Mouse (Mus musculus) ES-Bruce4 (cell line): Measurements from ENCODE around the gene Ryk. TPM values are rescaled to one million over a fixed set of nuclear protein-coding genes. Genes with fewer than 3 reads are reported as not detected.
"Not testable (repeated sequence)": the region's sequence is repeated elsewhere in the genome, so short reads cannot be mapped to it uniquely, and the experiment has no call there.

Experiments
- H3K27ac ChIP-seq: 2 replicates; pipeline ENCODE4 v1.5.1; 2012; ENCODE audit warnings: low read length, inconsistent platforms; ENCODE audit not compliant: insufficient read depth
- H3K27me3 ChIP-seq: 2 replicates; pipeline ENCODE4 v1.6.1; 2012; ENCODE audit warnings: mild to moderate bottlenecking, low read length, inconsistent platforms; ENCODE audit not compliant: control insufficient read depth, poor library complexity, insufficient read depth, severe bottlenecking
- H3K36me3 ChIP-seq: 2 replicates; pipeline ENCODE4 v1.6.1; 2012; ENCODE audit warnings: inconsistent platforms, mild to moderate bottlenecking, low read length, moderate library complexity; ENCODE audit not compliant: control insufficient read depth, poor library complexity, insufficient read depth, severe bottlenecking
- H3K4me1 ChIP-seq: one replicate; pipeline ENCODE4 v1.8.1; 2011; ENCODE audit warnings: low read length; ENCODE audit not compliant: control insufficient read depth, insufficient read depth
- H3K4me3 ChIP-seq: 2 replicates; pipeline ENCODE4 v1.5.1; 2011; ENCODE audit warnings: low read depth, mild to moderate bottlenecking, low read length
- H3K9ac ChIP-seq: 2 replicates; pipeline ENCODE4 v1.6.1; 2012; ENCODE audit warnings: low read depth, mild to moderate bottlenecking, inconsistent platforms; ENCODE audit not compliant: poor library complexity, severe bottlenecking
- H3K9me3 ChIP-seq: replicated peaks from 2 replicates; pipeline ENCODE4 v1.6.1; 2012; ENCODE audit warnings: mild to moderate bottlenecking, low read length, inconsistent platforms; ENCODE audit not compliant: control insufficient read depth, poor library complexity, insufficient read depth, severe bottlenecking
- CTCF ChIP-seq: IDR thresholded peaks from one replicate; pipeline ENCODE4 v1.8.1; 2011; ENCODE audit warnings: low read depth, low read length
- EP300 ChIP-seq: IDR thresholded peaks from 2 replicates; pipeline ENCODE4 v1.6.1; 2011; ENCODE audit warnings: low read depth, low read length; ENCODE audit not compliant: insufficient read depth
- POLR2A ChIP-seq: IDR thresholded peaks from one replicate; pipeline ENCODE4 v1.8.1; 2011; ENCODE audit warnings: low read length; ENCODE audit not compliant: insufficient read depth
- polyA plus RNA-seq: library from polyadenylated mRNA; stranded (reverse); fragments of >200 nt; gene quantifications from 2 replicates; pipeline ENCODE4 v1.2.4, GENCODE M21; 2011; ENCODE audit warnings: low read depth; ENCODE audit not compliant: missing spikeins, insufficient read depth, insufficient read length

Gene Ryk
- polyA plus RNA-seq, 1 experiment = 85.3 TPM

- Histone ChIP-seq H3K4me1 (no peaks in the 10 kb centered on the region), H3K4me3 (no peak overlapping the region), H3K9me3 (no peaks in the 10 kb centered on the region), H3K27ac (no peak overlapping the region), H3K36me3 (peaks cover 6% of the 10 kb centered on the region), H3K9ac (no peak overlapping the region), H3K27me3 (no peaks in the 10 kb centered on the region)
- no peak for TF ChIP-seq EP300
- no peak for TF ChIP-seq POLR2A
- TF ChIP-seq CTCF = no peak
Measured at GRCm38 (mm10) chr9:102902308-102902707, 67.6 kb downstream of the Ryk start.

- H3K4me3 ChIP-seq = no peak overlapping the region
- no peak for TF ChIP-seq EP300
- no peak for TF ChIP-seq POLR2A
- TF ChIP-seq CTCF = no peak
- H3K4me1 ChIP-seq = no peaks in the 10 kb centered on the region
- H3K9me3 ChIP-seq = no peaks in the 10 kb centered on the region
- H3K36me3 ChIP-seq = peaks cover 2% of the 10 kb centered on the region; the same call in 1 of the 2 replicates
- no peak overlapping the region for H3K27ac ChIP-seq
- no peak overlapping the region for H3K9ac ChIP-seq
- no peaks in the 10 kb centered on the region for H3K27me3 ChIP-seq
Measured at GRCm38 (mm10) chr9:102904952-102905351, 70.2 kb downstream of the Ryk start.

- Histone ChIP-seq H3K4me3 (no peak overlapping the region), H3K4me1 (no peaks in the 10 kb centered on the region), H3K27me3 (no peaks in the 10 kb centered on the region), H3K36me3 (peaks cover 2% of the 10 kb centered on the region; the same call in 1 of the 2 replicates), H3K9me3 (no peaks in the 10 kb centered on the region), H3K9ac (no peak overlapping the region), H3K27ac (no peak overlapping the region)
- TF ChIP-seq POLR2A (no peak), CTCF (no peak), EP300 (no peak)
Measured at GRCm38 (mm10) chr9:102906781-102907180, 72.1 kb downstream of the Ryk start.

- Histone ChIP-seq H3K27ac (no peak overlapping the region), H3K27me3 (no peaks in the 10 kb centered on the region), H3K36me3 (peaks cover 2% of the 10 kb centered on the region; the same call in 1 of the 2 replicates), H3K4me1 (no peaks in the 10 kb centered on the region), H3K9me3 (no peaks in the 10 kb centered on the region), H3K9ac (no peak overlapping the region), H3K4me3 (no peak overlapping the region)
- TF ChIP-seq POLR2A (no peak), EP300 (no peak), CTCF (no peak)
Measured at GRCm38 (mm10) chr9:102907521-102908246, 73.0 kb downstream of the Ryk start.

- Histone ChIP-seq H3K36me3 (no peaks in the 10 kb centered on the region; the same call in 1 of the 2 replicates), H3K27me3 (no peaks in the 10 kb centered on the region), H3K4me3 (no peak overlapping the region), H3K27ac (no peak overlapping the region), H3K9ac (no peak overlapping the region), H3K4me1 (no peaks in the 10 kb centered on the region), H3K9me3 (no peaks in the 10 kb centered on the region)
- TF ChIP-seq CTCF = no peak
- no peak for TF ChIP-seq POLR2A
- no peak for TF ChIP-seq EP300
Measured at GRCm38 (mm10) chr9:102911526-102911925, 76.8 kb downstream of the Ryk start.

- Histone ChIP-seq H3K36me3 (no peaks in the 10 kb centered on the region; the same call in 1 of the 2 replicates), H3K4me1 (no peaks in the 10 kb centered on the region), H3K9ac (no peak overlapping the region), H3K4me3 (no peak overlapping the region), H3K9me3 (no peaks in the 10 kb centered on the region), H3K27ac (no peak overlapping the region), H3K27me3 (no peaks in the 10 kb centered on the region)
- TF ChIP-seq POLR2A = no peak
- no peak for TF ChIP-seq EP300
- TF ChIP-seq CTCF = no peak
Measured at GRCm38 (mm10) chr9:102912516-102913035, 77.9 kb downstream of the Ryk start.

- H3K27ac ChIP-seq, H3K4me3 ChIP-seq, H3K9ac ChIP-seq, H3K9me3 ChIP-seq, H3K36me3 ChIP-seq, H3K27me3 ChIP-seq, H3K4me1 ChIP-seq: not testable (repeated sequence)
Measured at GRCm38 (mm10) chr9:102913597-102913996, 78.9 kb downstream of the Ryk start.
